Mouse (Mus musculus) adrenal gland, adult 2 months (tissue): ENCODE measurements around the gene P3h1. TPM values are rescaled to one million over a fixed set of nuclear protein-coding genes. Genes with fewer than 3 reads are reported as not detected.

ENCODE experiments used
- DNase-seq: peaks from one replicate; pipeline ENCODE4 v3.0.0; 2021
- polyA plus RNA-seq: library from polyadenylated mRNA; depleted of rRNA; stranded (reverse); fragments of >200 nt; gene quantifications from 2 replicates; pipeline ENCODE4 v1.2.3, GENCODE M21; 2012
- total RNA-seq, 2 experiments: library from RNA; stranded (reverse); gene quantifications; 2 replicates each; pipeline ENCODE4 v1.2.3; 2021

P3h1 gene
- total and polyA plus RNA-seq, 3 experiments: 23.2 to 76.6 (median 27.5) TPM

DNA sequence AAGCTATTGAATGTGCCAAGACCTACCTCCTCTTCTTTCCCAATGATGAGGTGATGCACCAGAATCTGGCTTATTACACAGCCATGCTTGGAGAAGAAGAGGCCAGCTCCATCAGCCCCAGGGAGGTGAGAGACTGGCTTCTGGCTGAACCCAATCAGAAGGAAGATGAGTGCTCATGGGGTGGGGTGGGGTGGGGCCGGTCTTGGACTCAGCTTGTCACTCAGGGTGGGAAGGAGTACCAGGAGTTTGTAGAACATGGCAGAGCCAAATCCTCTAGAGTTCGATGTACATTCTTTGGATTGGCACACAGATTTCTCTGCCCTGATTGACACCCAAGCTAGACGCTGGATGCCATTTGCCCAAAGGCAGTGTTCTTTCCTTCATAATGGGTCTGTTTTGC lies 5.9 kb downstream of the P3h1 start:
- DNase-seq: no peak

DNA sequence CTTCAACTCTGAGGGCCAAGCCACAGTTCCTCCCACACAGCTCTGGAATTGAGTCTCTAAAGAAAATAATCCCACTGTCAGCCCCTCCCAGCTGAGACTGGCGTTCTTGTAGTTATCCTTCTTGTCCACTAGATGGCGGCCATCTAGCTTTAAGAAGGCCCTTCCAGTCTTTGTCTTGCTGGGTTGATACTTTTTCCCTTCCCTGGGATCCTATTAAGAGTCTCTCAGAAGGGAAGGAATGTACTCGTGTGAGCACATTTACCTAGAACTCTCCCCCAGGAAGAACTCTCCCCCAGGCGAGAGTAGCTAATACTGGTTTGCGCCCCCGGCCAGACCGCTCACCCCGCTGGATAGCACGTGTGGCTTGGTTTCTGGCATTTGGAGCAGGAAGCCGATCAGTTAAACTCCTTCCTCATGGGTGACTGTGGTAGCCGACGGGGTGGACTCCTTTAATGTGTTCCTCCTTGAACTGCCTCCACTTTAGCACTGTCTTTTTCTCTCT lies 6.5 kb downstream of the P3h1 start:
- no peak for DNase-seq

DNA sequence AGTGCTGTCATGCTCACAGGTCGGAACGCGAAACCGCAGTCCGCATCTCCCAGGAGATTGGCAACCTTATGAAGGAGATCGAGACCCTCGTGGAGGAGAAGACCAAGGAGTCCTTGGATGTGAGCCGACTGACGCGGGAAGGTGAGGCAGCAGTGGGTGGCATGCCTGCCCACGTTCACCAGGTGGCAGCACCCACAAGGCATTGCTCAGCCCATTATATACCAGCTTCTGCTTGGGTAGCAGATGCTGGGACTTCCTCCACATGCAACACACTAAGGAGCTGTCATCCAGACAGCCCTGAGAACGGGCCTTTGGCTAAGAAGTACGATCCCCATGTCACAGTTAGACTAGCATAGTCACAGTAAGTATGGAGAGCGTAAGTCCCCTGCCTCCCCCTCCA lies 8.9 kb downstream of the P3h1 start:
- DNase-seq: no peak

DNA sequence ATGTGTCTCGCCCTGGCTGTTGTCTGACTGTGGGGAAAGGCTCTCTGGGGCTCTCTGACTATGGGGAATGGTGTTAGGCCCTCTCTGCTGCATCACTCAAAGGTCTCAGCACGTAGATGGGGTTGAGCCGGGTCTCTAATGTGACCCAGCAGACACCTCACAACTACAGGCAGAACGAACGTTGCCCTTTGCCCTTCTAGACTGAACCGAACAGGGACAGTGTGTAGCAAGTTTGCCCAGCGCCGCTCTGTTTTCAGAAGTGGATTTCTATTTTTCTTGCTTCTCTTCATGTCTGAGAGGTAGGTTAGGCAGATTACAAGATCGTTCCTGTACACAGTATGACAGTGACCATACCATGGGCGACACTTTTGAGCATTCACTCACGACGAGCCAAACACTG lies 9.9 kb downstream of the P3h1 start:
- DNase-seq: no peak

DNA sequence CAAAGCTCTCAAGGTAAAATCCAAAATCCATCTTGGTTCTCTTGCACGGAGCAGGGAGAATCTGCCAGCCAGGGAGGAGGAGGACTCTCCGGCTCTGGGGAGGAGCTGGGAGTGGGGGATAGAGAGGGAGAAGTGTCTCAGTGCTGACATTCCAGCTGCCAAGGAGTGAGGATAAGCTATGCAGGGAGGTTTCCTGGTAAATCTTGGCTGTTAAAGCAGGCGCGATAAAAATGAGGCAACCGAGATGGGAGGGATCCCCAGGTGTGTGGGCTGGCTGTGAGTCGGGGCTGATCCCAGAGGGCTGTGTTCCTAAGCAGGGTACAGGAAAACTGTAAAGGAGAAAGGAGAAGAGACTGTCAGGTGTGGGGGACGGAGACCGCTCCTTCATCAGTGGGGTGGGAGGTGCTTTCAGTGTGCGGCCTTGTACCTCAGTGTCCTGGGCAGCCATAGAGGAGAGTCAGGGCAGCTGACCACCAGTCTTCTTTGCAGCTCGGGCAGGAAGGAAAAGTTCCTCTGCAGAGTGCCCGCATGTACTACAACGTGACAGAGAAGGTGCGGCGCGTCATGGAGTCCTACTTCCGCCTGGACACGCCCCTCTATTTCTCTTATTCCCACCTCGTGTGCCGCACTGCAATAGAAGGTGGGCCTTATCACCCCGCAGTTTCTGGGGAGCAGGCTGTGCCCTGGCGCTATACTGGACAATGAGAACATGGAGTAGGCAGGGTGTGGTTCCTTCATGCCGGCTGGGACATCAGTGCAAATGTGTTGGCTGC lies 11.9 kb downstream of the P3h1 start:
- no peak for DNase-seq

DNA sequence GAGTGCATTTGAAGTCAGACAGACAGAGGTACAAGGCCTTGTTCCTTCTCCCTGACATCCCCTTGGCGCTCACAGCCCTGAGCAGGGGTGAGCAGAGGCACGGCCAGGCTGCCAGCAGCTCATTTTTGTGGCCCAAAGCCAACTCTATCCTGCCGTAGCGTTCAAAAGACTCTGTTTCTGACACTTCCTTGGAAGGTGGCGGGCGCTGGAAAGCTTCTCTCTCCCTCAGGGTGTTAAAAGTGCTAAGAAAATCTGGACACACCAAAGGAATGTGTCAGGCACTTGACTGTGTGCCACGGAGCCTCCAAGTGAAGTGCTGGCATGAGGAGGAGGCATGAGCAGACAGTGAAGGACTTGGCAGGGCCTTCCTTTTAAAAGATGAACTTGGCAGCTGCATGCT lies 12.8 kb downstream of the P3h1 start:
- peak; percentile 58 for DNase-seq

DNA sequence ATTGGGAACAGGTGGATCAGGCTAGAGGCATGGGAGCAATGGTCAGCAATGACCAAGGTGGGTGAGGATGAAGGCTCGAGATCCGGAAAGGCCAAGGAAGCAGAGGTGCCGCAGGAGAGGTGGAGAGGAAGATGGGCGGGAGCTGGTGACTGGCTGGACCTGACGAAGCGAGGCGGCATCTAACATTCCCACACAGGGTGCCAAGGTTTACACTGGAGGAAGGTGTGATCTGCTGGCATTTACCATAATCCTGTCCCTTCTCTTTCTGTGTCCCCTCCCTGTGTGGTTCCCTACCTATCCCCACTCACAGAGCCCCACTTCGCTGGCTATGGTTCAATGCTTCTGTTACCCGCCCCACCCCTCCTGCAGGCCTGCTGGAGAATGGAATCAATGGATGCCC lies 13.2 kb downstream of the P3h1 start:
- DNase-seq: no peak

DNA sequence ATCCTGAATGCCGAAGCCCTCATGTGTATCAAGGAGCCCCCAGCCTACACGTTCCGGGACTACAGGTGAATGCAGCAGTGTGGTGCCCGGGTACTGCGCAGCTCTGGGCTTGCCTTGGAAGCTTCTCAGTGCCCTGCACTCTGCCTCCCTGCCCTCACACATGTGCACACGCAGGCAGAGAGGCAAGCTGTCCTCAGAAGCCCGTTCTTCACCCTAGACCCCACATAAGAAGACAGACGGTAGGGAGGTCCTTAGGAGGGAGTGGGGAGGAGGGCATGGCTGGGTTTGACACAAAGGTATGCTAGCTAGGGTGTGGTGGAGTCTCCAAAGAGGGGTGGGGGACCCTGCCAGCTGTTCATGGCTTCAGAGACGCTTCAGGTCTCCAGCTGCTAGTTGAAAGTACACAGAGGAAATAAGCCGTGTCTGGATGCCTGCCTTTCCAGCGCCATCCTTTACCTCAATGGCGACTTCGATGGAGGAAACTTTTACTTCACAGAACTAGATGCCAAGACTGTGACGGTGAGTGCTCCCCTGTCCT lies 14.0 kb downstream of the P3h1 start:
- DNase-seq: no peak

DNA sequence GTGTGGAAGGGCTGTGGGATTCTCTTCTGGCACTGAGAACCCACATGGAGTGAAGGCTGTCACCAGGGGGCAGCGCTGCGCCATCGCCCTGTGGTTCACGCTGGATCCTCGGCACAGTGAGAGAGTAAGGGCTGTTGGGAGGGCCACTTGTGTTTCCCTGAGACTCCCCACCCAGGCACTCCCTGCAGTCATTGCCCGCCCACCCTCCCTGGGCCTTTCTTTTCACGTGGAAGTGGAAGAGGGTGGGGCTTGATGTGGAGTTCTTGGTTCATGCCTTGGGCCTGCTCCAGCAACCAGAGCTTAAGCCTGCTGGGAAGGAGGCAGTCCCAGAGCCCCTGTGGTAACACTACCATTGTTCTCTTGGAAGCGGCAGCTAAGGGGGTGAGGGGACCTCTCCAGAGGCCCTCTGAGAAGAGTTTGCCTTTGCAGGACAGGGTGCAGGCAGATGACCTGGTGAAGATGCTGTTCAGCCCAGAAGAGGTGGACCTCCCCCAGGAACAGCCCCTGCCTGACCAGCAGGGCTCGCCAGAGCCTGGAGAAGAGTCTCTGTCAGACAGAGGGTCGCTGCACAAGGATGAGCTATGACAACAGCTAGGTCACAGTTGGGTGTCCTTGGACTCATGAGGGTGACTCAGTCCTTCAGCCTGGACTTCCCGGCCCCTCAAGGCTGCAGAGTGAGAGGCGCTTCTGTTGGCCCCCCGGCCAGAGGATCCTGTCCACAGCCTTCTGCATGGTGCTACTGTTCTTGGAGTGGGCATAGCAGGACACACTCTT lies 14.9 kb downstream of the P3h1 start:
- peak; percentile 85 for DNase-seq

DNA sequence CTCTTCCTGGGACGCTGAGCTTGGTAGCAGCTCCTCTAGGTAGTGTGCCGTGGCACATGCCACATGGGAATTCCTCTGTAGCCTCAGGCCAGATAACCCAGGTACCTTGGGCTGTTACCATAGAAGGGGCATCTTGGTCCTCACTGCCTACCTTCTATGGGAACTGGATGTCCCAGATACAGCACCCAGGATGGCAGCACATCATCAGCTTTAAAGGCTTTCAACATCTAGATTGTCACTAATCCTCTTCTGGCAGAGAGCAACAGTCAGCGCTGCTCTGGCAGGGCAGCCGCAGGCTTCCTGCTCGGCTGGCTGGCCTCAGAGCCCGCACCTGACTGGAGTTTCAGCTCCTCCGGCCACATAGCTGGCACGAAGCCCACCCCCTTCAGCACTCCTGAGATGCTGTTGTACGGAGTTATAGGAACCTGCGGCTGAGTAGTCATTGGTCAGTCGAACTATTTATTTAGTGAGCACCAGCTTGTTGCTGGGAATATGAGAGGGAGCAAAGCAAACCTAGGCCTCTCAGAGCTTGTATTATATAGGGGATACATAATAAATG lies 15.8 kb downstream of the P3h1 start:
- DNase-seq: no peak

DNA sequence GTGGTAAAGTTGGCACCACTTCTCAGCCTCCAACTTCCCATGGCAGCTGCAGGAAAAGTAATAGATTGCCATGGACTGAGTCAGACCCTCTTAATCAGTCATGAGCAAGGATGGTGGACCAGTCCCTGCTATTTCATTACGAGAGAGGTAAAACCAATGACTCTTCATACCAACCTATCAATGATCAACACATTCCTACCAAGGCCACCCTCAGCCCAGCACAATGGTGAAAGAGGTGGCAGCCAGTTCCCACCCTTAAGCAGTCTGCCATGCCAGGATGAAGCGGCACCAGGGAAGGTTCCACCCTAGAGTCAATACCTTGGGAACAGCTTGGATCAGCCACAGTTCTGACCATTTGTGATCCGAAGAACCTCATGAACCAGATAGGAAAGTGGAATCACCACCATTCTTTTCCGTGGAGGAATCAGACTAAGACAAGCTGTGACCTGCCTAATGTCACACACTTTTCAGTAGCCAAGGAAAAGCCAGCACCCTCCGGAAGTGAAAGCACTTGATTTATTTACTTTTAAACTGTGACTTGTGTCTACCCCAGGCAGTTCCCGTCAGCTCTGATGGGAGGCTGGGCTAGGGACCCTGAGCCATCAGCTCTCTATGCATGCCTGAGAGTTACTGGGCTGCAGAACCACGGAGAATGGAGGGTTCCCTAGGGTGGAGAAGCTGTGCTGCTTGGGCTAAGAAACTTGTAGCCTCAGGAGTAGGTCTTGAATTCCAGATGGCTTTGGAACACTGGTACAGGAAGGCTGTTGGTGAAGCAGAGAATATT lies 19.5 kb downstream of the P3h1 start:
- no peak for DNase-seq

DNA sequence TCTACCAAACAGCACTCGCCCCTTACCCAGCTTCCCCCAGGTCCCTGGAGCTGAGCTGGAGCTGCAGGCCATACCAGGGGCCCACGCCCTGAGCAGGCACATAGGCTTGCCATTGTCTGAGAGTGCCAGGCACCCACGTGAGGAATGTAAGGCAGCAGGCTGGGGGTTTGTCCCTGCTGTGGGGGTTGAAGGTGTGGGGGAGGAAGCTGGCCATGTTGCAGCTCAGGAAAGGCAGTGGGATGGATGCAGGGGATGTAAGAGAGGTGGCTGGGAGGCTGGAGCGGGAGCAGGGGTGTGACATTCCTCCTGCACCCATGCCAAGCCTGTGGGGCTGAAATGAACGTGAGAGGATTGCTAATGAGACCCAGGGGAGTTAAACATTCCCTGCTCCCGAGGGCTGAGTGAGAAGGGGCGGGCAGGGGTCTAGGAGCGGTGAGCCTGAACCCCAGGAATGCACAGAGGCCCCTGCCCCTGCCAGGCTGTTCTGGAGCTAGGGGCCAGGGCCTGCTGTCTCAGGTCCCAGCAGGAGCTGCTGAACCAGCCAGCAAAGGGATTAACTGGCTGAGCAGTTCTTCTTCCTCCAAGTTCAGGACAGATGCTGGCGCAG lies 21.4 kb downstream of the P3h1 start:
- DNase-seq: no peak

DNA sequence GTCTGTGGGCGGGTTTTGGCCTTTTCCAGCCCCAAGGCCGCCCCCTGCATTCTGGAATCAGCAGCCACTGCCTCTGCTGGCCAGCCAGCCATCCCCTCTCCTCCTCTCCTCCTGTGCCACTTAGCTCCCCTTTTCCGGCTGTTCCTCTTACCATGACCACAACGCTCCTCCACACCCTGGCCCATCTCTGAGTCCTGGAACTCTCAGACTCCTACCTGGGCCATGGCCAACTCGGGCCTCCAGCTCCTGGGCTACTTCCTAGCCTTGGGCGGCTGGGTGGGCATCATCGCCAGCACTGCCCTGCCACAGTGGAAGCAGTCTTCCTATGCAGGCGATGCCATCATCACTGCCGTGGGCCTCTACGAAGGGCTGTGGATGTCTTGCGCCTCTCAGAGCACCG lies 22.6 kb downstream of the P3h1 start, which contains the start of gene Cldn19:
TSS of gene Cldn19 (plus strand) at position 64 of the 400 bp plus-strand sequence.
- no peak for DNase-seq

DNA sequence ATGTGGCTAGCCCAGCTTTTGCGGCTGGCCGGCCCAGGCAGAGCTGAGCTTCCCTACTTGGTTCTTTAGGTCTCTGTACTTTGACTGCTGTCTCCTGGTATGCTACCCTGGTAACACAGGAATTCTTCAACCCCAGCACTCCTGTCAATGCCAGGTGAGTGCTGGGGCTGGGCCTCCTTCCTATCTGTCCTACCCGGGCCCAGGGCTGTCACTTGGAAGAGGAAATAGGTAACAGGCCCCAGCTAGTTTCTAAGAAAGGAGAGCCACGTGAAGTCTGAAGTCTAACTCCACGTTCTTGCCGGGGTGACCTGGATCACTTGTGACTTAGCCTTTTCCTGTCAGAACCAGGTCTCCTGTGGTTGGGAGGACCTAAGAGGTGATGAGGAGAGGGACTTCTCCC lies 24.4 kb downstream of the P3h1 start:
- no peak for DNase-seq

DNA sequence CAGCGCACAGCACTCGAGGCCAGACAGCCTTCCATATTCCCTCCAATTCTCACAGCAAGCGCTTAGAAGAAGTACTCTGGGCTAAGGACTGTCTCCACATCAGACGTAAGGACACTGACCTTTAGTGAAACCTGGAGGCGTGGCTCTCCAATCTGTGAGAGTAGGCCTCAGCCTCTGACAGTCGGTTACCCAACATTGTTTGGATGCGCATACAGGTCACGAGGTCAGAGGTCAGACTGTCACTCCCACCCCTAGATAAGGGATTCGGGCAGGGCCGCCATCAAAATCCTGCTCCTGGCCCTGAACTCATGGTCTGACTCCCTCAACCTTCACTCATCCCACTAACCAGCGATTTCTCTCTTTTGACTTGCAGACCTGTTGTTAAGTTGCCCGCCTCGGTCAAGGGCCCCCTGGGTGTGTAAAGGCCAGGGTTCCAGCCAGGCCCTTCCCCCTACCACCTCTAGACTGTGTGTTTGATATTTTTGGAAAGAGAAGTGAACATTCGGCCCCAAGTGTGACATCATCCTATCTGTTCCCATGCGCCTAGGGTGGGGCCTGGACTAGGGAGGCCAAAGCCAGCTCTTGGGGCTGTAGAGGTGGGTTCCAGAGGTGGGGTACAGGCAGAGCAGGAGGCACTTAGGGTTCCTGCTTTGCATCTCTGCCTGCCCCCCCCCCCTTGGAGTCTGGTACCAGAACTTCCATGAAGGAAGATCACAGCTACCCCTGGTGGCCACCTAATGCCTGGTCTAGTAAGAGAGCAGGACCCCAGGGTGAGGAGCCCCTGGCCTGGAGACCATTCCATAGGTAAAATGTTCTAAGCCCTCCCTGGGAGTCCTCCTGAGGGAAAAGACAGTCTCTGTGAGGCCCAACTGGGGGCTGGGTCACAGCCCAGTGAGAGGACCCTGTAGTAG lies 26.9 kb downstream of the P3h1 start:
- no peak for DNase-seq

DNA sequence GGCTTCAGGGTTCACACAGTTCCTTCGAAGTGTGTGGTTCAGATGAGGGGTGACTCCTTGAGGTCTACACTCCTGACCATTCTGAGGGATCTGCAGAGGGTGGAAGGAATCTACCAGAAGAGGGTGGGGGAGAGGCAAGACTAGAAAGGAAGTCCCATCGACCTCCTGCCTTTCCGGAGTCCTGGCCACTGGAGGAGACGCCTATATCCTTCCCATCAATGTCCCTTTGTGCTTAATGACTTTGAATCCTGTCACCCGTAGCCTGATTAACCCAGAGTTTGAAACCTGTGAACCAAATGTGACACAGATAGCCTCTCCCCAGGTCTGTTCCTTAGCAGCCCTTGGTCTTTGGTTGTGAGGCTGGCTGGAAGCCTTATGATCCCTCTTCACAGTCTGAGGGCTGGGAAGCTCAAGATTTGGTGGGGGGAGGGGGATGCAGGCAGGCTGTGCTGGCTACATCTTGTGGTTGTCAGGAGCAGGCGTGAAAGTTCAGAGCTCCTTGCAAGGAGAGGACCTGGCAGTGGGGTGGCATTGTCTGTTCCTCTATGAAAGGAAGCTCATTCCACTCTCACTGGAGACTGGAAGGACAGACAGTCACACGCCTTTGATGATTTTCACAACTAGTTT lies 28.5 kb downstream of the P3h1 start:
- DNase-seq: no peak

DNA sequence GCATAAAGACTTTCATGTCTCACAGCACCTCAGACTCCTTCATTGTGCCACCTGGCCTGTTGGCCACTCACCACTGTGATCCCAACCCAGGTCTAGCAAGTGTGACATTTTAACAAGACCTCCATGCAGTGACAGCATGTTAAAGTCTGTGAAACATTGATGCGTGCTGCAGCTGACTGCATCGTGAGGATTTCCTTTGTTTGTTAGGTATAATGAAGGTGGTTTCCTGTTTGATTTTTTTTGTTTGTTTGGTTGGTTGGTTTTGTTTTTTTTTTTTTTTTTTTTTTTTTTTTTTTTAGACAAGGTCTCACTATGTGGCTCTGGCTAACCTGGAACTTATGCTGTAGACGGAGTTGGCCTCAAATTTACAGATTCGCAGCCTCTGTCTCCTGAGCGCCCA lies 29.8 kb downstream of the P3h1 start:
- no peak for DNase-seq

DNA sequence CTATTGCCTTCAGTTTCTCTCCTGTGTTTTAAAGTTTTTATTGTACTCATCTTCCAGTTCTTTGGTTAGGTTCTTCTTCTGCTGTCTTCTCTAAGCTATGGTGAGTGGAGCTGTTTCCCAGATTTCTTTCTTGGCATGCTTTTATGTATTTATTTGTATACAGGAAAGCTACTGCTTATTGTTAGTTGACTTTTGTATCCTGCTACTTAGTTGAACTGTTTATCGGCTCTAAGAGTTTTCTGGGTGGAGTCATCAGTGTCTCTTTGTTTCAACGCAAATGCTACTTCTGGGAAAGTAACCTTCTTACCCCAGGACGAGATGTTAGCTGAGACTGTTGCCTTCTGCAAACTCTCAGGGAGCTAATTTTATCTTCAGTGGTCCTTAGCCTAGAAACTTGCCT lies 30.7 kb downstream of the P3h1 start:
- DNase-seq: no peak

DNA sequence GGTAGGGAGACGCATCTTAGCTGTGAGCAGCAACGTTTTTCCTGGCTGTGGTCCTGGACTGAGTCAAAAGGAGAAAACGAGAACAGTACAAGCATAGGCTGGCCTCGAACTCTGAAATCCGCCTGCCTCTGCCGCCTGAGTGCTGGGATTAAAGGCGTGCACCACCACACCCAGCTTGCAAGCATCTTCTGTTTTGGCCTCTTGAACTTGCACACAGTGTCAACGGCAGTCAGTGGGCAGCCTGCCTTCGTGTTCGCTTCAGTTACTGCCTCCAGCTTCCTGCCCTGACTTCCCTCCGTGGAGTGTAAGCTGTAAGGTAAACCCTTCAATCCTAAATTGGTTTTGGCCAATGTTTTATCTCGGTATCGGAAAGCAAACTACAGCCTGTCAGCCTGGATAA lies 33.9 kb downstream of the P3h1 start:
- DNase-seq: no peak

DNA sequence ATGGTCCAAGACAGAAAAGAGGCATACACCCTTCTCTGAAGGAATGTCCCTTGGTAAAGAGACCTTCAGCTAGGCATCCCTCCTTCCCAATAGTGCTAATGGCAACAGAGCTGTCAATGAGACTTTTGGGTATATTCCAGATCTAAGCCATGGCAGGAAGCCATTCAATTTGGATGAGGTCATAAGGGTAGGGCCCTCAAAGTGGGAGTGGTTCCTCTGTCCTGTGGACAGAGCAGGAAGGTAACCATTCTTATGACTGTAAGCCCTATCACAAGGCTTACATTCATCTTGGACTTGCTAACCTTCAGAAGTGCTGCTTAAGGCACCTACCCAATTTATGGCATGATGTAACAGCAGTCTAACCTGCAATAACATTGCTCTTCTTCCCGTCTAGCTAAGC lies 41.9 kb downstream of the P3h1 start:
- DNase-seq: peak; percentile 45
